Mouse (Mus musculus): ENCODE measurements at regions not wholly inside any gene's neighbourhood (a gene's known extent, or its start where the extent isn't known, plus 50 kb on each side); places are given as distances from the start of the nearest gene placed in this dataset.

DNA sequence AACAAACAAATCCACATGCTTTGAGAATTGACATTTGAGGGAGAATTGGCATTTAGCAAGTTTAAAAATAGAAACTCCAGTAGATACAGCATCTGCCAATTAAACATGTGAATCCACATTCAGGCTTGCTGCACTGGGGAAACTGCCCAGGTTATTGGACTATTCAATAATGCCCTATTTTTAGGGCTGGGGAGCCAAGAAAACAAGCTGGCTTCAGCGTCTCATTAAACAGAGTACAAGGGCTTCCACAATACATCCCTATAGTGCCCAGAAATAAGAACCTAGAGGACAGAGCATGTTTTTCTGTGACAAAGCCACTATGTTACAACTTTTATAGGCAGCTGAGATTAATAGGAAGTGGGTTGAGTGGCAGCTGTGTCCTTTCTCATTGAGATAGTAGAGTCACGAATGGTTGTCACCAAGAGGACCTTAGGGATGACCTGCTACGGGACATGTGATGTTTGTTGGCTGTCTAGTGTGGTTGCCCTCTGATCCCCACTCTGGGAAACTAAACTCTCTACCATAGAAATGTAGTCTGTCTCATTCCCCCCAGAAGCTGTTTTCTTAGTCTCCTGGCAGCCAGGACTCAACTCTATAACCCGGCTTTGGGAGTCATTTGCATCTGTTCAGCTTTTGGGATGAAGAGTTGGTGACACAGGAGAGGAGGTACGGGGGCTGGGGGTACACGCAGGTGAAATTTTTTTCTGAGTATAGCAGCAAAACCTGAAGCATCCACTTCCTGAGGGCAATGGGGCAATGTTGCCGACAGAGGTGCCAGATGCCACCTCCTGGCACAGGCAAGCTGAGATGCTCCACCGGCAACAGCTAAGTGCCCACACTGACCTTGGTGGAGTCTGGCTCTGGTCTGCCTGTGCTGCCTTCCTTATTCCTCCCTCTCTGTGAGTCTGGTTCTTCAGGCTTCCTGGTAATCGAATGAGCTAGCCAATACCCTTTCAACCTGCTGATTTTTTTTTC, 53.0 kb upstream of the Usp24 start:
- TF ChIP-seq POLR2A (IDR thresholded peaks at IDR 0.05; ENCODE audit: borderline replicate concordance, low read depth, low read length) (no peak), CTCF (IDR thresholded peaks at IDR 0.05; ENCODE audit: low read depth, low read length) (no peak)

Data from bone marrow macrophage, adult 2 months (primary cell).